Mouse (Mus musculus): ENCODE measurements at regions not wholly inside any gene's neighbourhood (a gene's known extent, or its start where the extent isn't known, plus 50 kb on each side); places are given as distances from the start of the nearest gene placed in this dataset.

DNA sequence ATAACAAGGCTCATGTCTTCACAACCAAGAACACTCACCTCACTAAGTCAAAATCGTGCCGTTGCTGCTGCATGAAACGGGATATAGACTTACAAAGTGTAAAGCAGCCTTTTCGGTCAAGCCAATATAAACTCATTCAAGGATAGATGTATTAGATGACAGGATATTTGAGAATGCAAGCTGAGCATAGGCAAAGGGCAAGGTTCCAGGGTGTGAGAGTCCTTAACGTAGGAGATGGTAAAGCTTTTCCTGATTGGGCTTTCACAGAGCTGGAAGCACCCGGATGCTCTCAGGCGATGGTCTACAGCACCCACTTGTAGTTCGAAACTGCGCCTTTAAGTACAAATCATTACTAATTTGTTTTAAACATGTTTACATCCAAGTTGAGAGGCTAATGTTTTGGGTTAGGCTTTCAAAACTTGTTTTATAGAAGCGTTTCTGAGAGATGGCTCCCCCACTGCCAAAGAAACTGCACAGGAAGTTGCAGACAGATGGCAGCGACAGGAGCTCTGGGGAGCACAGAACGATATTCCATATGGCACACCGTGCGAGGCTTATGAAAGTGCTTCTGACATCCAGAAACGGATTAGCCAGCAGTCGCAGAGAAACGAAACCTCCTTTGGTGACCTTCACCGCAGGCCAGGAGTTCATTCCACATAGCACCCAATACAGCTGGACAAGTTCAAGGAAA lies 54.1 kb upstream of the Rell1 start:
- 65% methylated on average over 18 of the region's 18 CpGs for WGBS
- no peaks in the 10 kb centered on the region for H3K27me3 ChIP-seq
- no peaks in the 10 kb centered on the region for H3K4me1 ChIP-seq
- no peak for ATAC-seq (ENCODE audit: low FRiP score, low read depth)
- no peaks in the 10 kb centered on the region for H3K36me3 ChIP-seq
- H3K9me3 ChIP-seq, result no peaks in the 10 kb centered on the region
- H3K4me3 ChIP-seq, result no peak overlapping the region
- no peak overlapping the region for H3K4me2 ChIP-seq (replicated peaks)
- no peak overlapping the region for H3K27ac ChIP-seq
- H3K9ac ChIP-seq, result no peak overlapping the region

DNA sequence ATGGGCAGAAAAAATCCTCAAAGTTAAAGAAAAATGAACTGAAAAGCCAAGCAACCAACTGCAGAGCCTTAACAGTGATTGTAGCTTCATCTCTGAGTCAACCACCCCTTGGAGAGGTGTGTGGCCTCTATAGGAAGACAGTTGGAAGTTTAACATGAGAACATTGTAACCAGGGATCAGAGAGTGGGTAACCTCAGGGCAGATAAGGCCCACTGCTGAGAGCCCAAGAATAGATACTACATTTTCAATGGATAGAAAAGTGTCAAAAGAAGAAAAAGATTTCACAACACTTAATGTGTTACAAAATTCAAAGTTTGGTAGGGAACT lies 54.6 kb upstream of the Rell1 start:
- Histone ChIP-seq H3K27me3 (no peaks in the 10 kb centered on the region), H3K4me1 (no peaks in the 10 kb centered on the region), H3K9ac (no peak overlapping the region), H3K4me3 (no peak overlapping the region), H3K27ac (no peak overlapping the region), H3K36me3 (no peaks in the 10 kb centered on the region), H3K4me2 (replicated peaks) (no peak overlapping the region), H3K9me3 (no peaks in the 10 kb centered on the region)
- ATAC-seq (ENCODE audit: low FRiP score, low read depth), result no peak

DNA sequence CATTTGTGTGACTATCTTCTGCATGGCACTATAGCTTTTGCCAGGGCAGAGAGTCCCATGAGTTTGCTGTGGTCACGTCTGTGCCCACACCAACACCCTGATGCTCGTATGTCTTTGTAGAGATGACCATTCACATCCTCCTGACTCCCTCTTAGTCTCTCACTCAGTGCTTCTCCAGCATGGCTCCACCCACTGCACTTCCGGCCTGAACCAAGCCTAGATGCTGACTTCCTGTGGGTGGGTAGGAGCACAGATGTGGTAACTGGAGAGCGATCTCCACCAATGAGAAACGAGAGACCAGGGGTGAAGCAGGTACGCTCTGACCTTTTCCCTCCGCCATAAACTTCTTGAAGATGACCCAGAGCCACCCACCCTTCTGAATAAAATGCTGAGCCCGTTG lies 55.7 kb upstream of the Rell1 start:
- no peak overlapping the region for H3K4me3 ChIP-seq
- H3K4me1 ChIP-seq, result no peaks in the 10 kb centered on the region
- no peak overlapping the region for H3K27ac ChIP-seq
- no peak overlapping the region for H3K9ac ChIP-seq
- no peaks in the 10 kb centered on the region for H3K9me3 ChIP-seq
- H3K4me2 ChIP-seq (replicated peaks), result no peak overlapping the region
- ATAC-seq (ENCODE audit: low FRiP score, low read depth), result no peak
- no peaks in the 10 kb centered on the region for H3K36me3 ChIP-seq
- H3K27me3 ChIP-seq, result no peaks in the 10 kb centered on the region
- WGBS, result 87% methylated on average over 8 of the region's 8 CpGs

DNA sequence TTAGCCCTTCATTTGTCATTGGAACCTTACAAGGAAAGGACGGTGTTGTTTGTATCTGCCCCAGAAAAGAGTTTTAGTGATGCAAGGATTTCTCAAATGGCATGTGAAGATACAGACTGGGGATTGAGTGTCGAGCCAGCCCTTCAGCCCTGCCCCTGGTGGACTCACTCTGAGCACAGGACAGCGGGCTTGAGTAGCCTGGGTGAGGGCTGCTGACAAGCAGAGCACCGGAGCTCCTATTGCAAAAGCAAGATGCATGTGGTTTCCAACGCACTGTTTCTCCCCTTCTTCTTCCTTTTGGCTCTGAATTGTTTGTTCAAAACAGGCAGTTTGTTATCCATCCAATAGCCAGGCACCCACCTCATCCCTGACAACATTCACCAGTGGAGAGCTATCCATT lies 59.0 kb upstream of the Rell1 start:
- Histone ChIP-seq H3K9me3 (no peaks in the 10 kb centered on the region), H3K27ac (no peak overlapping the region), H3K36me3 (no peaks in the 10 kb centered on the region), H3K4me1 (no peaks in the 10 kb centered on the region), H3K9ac (no peak overlapping the region), H3K27me3 (no peaks in the 10 kb centered on the region), H3K4me2 (replicated peaks) (no peak overlapping the region), H3K4me3 (no peak overlapping the region)
- ATAC-seq (ENCODE audit: low FRiP score, low read depth), result no peak
- WGBS, result 81% methylated on average over 5 of the region's 5 CpGs

DNA sequence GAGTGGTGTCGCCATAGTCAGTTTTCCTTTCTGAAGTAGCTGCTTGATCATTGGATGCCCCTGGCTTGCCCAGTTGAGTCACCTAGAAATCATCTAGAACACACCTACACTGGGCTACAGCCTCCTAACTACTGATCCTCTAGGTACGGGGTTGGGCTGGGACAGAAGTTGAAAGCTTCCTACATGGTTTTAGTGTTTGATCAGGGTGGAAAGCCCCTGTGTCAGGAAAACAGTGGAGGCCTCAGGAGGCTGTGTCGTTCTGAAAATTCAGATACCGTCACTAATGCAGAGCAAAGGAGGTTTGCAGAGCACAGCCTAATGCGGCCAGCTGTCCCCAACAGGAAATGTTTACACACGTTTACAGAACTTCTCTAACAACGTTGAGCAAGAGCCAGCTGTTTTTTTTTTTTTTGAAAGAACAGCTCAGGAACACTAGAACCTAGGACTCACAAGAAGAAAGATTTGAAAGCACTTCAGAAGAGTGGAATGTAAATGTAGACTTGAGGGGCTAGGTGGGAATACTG lies 61.0 kb upstream of the Rell1 start:
- H3K27ac ChIP-seq, result no peak overlapping the region
- no peak overlapping the region for H3K9ac ChIP-seq
- no peak overlapping the region for H3K4me3 ChIP-seq
- no peaks in the 10 kb centered on the region for H3K36me3 ChIP-seq
- no peak for ATAC-seq (ENCODE audit: low FRiP score, low read depth)
- no peaks in the 10 kb centered on the region for H3K4me1 ChIP-seq
- no peaks in the 10 kb centered on the region for H3K27me3 ChIP-seq
- H3K4me2 ChIP-seq (replicated peaks), result no peak overlapping the region
- no peaks in the 10 kb centered on the region for H3K9me3 ChIP-seq
- WGBS, result 72% methylated on average over 7 of the region's 7 CpGs

DNA sequence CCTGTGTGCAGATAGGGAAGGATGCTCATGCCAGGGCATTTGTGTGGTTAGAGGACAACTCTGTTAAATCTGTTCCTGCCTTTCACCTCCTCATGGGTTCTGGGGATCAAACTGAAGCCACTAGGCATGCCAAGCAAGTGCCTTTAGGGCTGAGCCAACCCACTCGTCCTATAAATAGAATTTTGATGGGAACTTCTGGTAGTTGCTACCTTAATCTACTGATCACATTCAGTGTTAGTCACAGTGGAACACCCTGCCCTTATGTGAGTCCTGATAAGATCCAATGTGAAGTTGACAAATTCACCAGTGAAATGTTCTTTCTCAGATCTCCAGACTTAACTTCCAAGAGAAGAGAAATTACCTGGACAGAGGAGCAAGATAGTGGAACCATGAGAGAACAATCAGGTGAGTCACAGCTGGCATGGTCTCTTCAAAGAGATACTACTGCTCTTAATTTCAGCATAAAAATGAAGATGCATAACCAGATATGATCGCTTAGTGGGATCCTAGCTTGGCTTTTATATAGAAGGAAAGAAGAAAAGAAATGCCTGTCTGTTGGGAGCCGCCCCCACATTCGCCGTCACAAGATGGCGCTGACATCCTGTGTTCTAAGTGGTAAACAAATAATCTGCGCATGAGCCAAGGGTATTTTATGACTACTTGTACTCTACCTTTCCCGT lies 61.7 kb upstream of the Rell1 start:
- H3K9me3 ChIP-seq, result no peaks in the 10 kb centered on the region
- H3K36me3 ChIP-seq, result no peaks in the 10 kb centered on the region
- no peaks in the 10 kb centered on the region for H3K27me3 ChIP-seq
- H3K4me3 ChIP-seq, result no peak overlapping the region
- H3K9ac ChIP-seq, result no peak overlapping the region
- ATAC-seq (ENCODE audit: low FRiP score, low read depth), result no peak
- WGBS, result 93% methylated on average over 7 of the region's 8 CpGs
- no peaks in the 10 kb centered on the region for H3K4me1 ChIP-seq
- no peak overlapping the region for H3K4me2 ChIP-seq (replicated peaks)
- H3K27ac ChIP-seq, result no peak overlapping the region

DNA sequence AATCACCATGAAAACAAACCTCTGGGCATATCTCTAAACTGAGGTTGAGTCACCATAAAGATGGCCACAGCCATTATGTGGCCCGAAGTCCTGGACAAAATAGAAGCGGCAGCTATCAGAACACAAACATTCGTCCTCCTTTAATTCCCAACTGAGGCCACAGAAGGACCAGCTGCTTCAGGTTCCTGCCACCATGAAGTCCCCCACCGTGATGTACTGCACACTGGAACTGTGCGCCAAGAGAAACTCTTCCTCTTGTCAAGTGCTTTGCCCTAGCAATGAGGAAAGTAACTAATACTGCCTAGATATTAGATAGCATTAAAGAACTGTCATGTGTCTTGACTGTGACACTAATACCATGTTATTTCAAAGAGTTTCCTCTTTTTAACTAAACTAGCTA lies 54.4 kb upstream of the Pgm2 start:
- Histone ChIP-seq H3K4me3 (no peak overlapping the region), H3K4me2 (replicated peaks) (no peak overlapping the region), H3K27me3 (no peaks in the 10 kb centered on the region), H3K36me3 (no peaks in the 10 kb centered on the region), H3K9me3 (no peaks in the 10 kb centered on the region), H3K27ac (no peak overlapping the region), H3K9ac (no peak overlapping the region), H3K4me1 (no peaks in the 10 kb centered on the region)
- WGBS, result 92% methylated on average over 5 of the region's 5 CpGs
- no peak for ATAC-seq (ENCODE audit: low FRiP score, low read depth)

DNA sequence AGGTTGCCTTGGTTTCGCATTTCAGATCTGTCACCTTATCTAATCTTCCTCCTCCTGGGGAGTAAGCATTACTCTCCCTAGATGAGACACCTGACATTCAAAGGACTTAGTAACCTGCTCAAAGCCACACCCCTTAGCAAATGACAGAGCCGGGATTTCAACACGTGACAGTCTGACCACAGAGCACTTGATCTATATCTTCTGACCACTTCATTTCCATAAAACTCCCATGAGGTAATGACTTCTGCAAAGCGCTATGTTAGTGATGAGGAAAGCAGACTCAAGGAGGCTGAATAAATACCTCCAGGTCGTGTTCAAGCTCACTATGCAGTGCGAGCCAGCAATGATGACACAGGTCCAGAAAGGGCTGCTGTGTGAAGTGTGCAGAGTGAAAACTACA lies 52.1 kb upstream of the Pgm2 start:
- H3K9ac ChIP-seq, result no peak overlapping the region

More for the DNA sequence above, 52.1 kb upstream of the Pgm2 start:
- H3K36me3 ChIP-seq, result no peaks in the 10 kb centered on the region
- 77% methylated on average over 6 of the region's 6 CpGs for WGBS
- H3K27ac ChIP-seq, result no peak overlapping the region
- no peaks in the 10 kb centered on the region for H3K27me3 ChIP-seq
- ATAC-seq (ENCODE audit: low FRiP score, low read depth), result peak; percentile 54
- H3K4me2 ChIP-seq (replicated peaks), result no peak overlapping the region
- peaks cover 4% of the 10 kb centered on the region; the same call in 1 of the 2 replicates for H3K4me1 ChIP-seq
- H3K4me3 ChIP-seq, result no peak overlapping the region
- H3K9me3 ChIP-seq, result no peaks in the 10 kb centered on the region

Data from limb, embryonic 13.5 days (tissue).